Mouse (Mus musculus) intestine, postnatal 0 days (tissue): ENCODE data around the gene Bag2. TPM values are rescaled to one million over a fixed set of nuclear protein-coding genes. Genes with fewer than 3 reads are reported as not detected.

Experiments used
- ATAC-seq: fragments of 200-750 bp; cut with Nextera tagmentation; 2 replicates; pipeline ENCODE4 v1.8.0; 2017; ENCODE audit warnings: mild to moderate bottlenecking, moderate TSS enrichment, moderate library complexity
- H3K27ac ChIP-seq: fragments of 300-500 bp; sonication (generic); 2 replicates; pipeline ENCODE4 v1.5.1; 2014; ENCODE audit warnings: mild to moderate bottlenecking, low read depth, low read length, moderate library complexity
- H3K27me3 ChIP-seq: fragments of 300-500 bp; sonication (generic); replicated peaks from 2 replicates; pipeline ENCODE4 v1.6.1; 2014; ENCODE audit warnings: low read length, mixed read lengths; ENCODE audit not compliant: control insufficient read depth, insufficient read depth
- H3K36me3 ChIP-seq: fragments of 300-500 bp; sonication (generic); 2 replicates; pipeline ENCODE4 v1.6.1; 2014; ENCODE audit warnings: mild to moderate bottlenecking, moderate library complexity; ENCODE audit not compliant: control insufficient read depth, insufficient read depth
- H3K4me1 ChIP-seq: fragments of 300-500 bp; sonication (generic); replicated peaks from 2 replicates; pipeline ENCODE4 v1.6.1; 2014; ENCODE audit warnings: antibody characterized with exemption, low read length, mixed read lengths; ENCODE audit not compliant: control insufficient read depth, insufficient read depth
- H3K4me2 ChIP-seq: fragments of 300-500 bp; sonication (generic); replicated peaks from 2 replicates; pipeline ENCODE4 v1.6.1; 2014; ENCODE audit warnings: low read depth, mild to moderate bottlenecking, moderate library complexity
- H3K4me3 ChIP-seq: fragments of 300-500 bp; sonication (generic); 2 replicates; pipeline ENCODE4 v1.5.1; 2014; ENCODE audit warnings: low read depth, low read length
- H3K9ac ChIP-seq: fragments of 300-500 bp; sonication (generic); 2 replicates; pipeline ENCODE4 v1.6.1; 2014; ENCODE audit warnings: mild to moderate bottlenecking, low read depth, low read length
- H3K9me3 ChIP-seq: fragments of 300-500 bp; sonication (generic); 2 replicates; pipeline ENCODE4 v1.6.1; 2016; ENCODE audit warnings: mixed run types; ENCODE audit not compliant: control insufficient read depth
- CTCF ChIP-seq: sonication (generic); IDR thresholded peaks from 2 replicates; pipeline ENCODE4 v1.5.1; 2016; ENCODE audit warnings: low read depth, mild to moderate bottlenecking, control low read depth, antibody characterized with exemption, moderate library complexity
- WGBS: fragments of 180-500 bp; shearing (Covaris S2); extraction: QIAGEN DNeasy Blood & Tissue Kit; methylation state at CpG from one replicate; pipeline ENCODE4 v1.1.7; 2014; 5-methylcytosine and 5-hydroxymethylcytosine counted together
- polyA plus RNA-seq: library from polyadenylated mRNA; unstranded; fragments of >200 nt; fragmentation: Nextera tagmentation; extraction: Ambion mirVana; gene quantifications from 2 replicates; pipeline ENCODE4 v1.2.1, GENCODE M21; 2015

The Bag2 gene
- polyA plus RNA-seq, 1 experiment from 2014 or later, result 26.0 TPM

- H3K27me3 ChIP-seq, result no peaks in the 10 kb centered on the region
- no peaks in the 10 kb centered on the region for H3K9me3 ChIP-seq
Observed at GRCm38 (mm10) chr1:33712026-33712425, 45.6 kb downstream of the Bag2 start.

DNA sequence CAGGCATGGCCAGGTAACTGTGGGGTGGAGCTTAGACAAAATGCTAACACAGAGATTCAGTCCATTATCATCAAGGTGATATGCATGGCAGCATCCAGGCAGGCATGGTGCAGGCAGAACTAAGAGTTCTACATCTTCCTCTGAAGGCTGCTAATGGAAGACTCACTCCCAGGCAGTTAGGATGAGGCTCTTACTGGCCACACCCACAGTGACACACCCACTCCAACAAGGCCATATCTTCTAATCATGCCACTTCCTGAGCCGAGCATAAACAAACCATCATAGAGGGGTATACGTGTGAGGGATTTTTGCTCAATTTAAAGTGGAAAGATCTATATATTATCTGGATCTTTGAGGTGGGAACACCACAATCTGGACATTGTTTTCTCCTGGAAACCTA lies 48.0 kb downstream of the Bag2 start:
- no peak overlapping the region for H3K4me2 ChIP-seq
- no peak for ATAC-seq
- TF ChIP-seq CTCF, result no peak
- H3K36me3 ChIP-seq, result no peaks in the 10 kb centered on the region
- no peaks in the 10 kb centered on the region for H3K9me3 ChIP-seq
- H3K4me3 ChIP-seq, result no peak overlapping the region
- no peaks in the 10 kb centered on the region for H3K27me3 ChIP-seq
- 35% methylated on average over 2 of the region's 2 CpGs for WGBS
- H3K4me1 ChIP-seq, result no peaks in the 10 kb centered on the region
- H3K27ac ChIP-seq, result no peak overlapping the region
- no peak overlapping the region for H3K9ac ChIP-seq

More at GRCm38 (mm10) chr1:33712026-33712425, 45.6 kb downstream of the Bag2 start:
- ATAC-seq, result no peak
- Histone ChIP-seq H3K4me2 (no peak overlapping the region), H3K36me3 (no peaks in the 10 kb centered on the region), H3K9ac (no peak overlapping the region), H3K4me1 (no peaks in the 10 kb centered on the region), H3K27ac (no peak overlapping the region), H3K4me3 (no peak overlapping the region)
- no peak for TF ChIP-seq CTCF
- WGBS, result 89% methylated on average over 5 of the region's 5 CpGs

DNA sequence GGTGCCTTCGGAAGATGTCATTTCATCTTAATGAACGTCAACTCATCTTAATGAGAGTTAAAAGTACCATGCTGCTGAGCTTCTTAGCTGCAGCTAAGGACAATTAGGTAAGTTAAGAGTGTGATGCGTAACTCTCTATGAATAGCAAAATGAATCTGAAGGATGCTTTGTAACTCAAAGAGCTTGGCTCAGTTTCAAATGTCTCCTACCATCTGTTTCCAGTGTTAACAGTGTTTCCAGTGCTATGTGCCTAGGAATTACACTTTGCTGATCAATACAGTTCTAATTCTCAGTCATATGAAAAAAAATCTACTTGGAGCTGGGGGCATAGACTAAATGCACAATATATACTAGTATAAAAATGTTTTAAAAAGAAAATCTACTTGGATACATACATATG lies 56.4 kb downstream of the Bag2 start:
- ATAC-seq, result no peak
- H3K27me3 ChIP-seq, result no peaks in the 10 kb centered on the region
- H3K36me3 ChIP-seq, result no peaks in the 10 kb centered on the region
- TF ChIP-seq CTCF, result no peak
- WGBS, result 83% methylated on average over 3 of the region's 3 CpGs
- H3K4me2 ChIP-seq, result no peak overlapping the region
- no peak overlapping the region for H3K4me3 ChIP-seq
- no peaks in the 10 kb centered on the region for H3K9me3 ChIP-seq
- no peak overlapping the region for H3K27ac ChIP-seq
- no peaks in the 10 kb centered on the region for H3K4me1 ChIP-seq
- H3K9ac ChIP-seq, result no peak overlapping the region

DNA sequence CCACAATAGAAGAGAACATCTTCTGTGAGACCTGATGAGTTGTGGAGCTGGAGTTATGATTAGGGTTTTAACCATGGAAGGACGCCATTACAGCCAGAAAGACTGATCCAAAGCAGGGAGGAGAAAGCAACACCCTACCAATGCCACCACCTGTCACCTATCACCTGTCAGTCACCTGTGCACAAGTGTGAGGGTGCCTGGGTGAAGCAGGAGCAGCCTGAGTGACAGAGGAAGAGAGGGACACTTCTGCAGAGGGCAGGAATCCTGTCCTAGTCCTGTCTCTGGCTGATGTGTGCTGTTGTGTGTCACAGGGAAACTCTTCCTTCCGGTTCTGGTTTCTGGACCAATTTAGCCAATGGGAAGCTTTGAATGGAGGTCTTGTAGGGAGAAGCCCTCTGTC lies 61.6 kb downstream of the Bag2 start:
- Histone ChIP-seq H3K4me3 (no peak overlapping the region), H3K27ac (no peak overlapping the region), H3K4me1 (no peaks in the 10 kb centered on the region), H3K9ac (no peak overlapping the region), H3K9me3 (no peaks in the 10 kb centered on the region), H3K36me3 (no peaks in the 10 kb centered on the region), H3K4me2 (no peak overlapping the region), H3K27me3 (no peaks in the 10 kb centered on the region)
- no peak for TF ChIP-seq CTCF
- ATAC-seq, result no peak
- WGBS, result 92% methylated on average over 2 of the region's 2 CpGs

Other genes with a start within 250 kb of the Bag2 start
- gene Prim2, start 88.0 kb downstream of the Bag2 start, polyA plus RNA-seq, result 8.4 and 8.8 TPM in 2 replicates
- gene Rab23, start 37.9 kb downstream of the Bag2 start, polyA plus RNA-seq, result 9.7 and 11.5 TPM in 2 replicates
- 5.9 and 6.7 TPM in 2 replicates for gene Zfp451, start 56.8 kb upstream of the Bag2 start, polyA plus RNA-seq
- 0.33 and 0.35 TPM in 2 replicates for gene Bend6, start 150.0 kb upstream of the Bag2 start, polyA plus RNA-seq
- gene Dst, start 150.4 kb upstream of the Bag2 start, polyA plus RNA-seq, result 19.0 and 22.0 TPM in 2 replicates